Mouse (Mus musculus): ENCODE measurements around the gene Pcsk2. TPM values are rescaled to one million over a fixed set of nuclear protein-coding genes. Genes with fewer than 3 reads are reported as not detected.

Gene Pcsk2
- polyA plus RNA-seq, 1 experiment from 2014 or later = not detected

DNA sequence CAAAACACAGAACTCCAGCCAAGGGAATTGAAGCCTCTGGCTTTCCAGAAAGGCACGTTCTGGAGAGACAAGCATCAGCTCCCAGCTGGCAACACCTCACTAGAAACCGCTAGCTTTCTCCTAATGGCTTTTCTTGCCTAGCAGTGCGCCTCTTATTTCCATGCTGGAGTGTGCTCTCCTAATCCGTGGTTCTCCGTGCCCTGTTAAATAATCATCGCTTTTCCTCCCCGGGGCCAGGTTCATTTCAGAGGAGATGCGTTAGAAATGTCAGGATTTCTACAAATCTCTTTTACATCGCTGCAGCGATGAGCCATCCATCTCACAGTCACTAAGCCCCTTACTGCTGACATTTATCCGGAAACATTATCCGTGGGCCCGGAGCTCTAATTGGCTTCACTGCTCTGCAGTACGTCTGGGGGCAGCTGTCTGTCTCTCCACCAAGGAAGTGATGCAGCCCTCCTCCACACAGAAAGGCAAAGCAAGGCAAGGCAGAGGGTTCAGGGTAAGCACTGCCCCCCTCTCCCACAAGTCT, 150.1 kb downstream of the Pcsk2 start:
- H3K27ac ChIP-seq (ENCODE audit: low read depth) = no peak overlapping the region
- H3K4me2 ChIP-seq (ENCODE audit: low read depth, low read length) = no peak overlapping the region
- H3K9me3 ChIP-seq (ENCODE audit: low read length) = no peaks in the 10 kb centered on the region; the same call in 1 of the 2 replicates
- no peak for ATAC-seq
- no peaks in the 10 kb centered on the region for H3K27me3 ChIP-seq (ENCODE audit: insufficient read depth, low read length)
- TF ChIP-seq EP300 (IDR thresholded peaks at IDR 0.05; ENCODE audit: low read depth) (no peak), CTCF (IDR thresholded peaks at IDR 0.05; ENCODE audit: low read depth) (no peak)
- no peak overlapping the region for H3K9ac ChIP-seq (replicated peaks)
- H3K36me3 ChIP-seq (replicated peaks; ENCODE audit: insufficient read depth, low read length) = no peaks in the 10 kb centered on the region
- no peak overlapping the region for H3K4me3 ChIP-seq (ENCODE audit: low read depth, low read length)
- no peaks in the 10 kb centered on the region for H3K4me1 ChIP-seq (ENCODE audit: insufficient read depth)
- WGBS (ENCODE audit: insufficient replicate concordance) = 76% methylated on average over 14 of the region's 14 CpGs
- DNase-seq = no peak

DNA sequence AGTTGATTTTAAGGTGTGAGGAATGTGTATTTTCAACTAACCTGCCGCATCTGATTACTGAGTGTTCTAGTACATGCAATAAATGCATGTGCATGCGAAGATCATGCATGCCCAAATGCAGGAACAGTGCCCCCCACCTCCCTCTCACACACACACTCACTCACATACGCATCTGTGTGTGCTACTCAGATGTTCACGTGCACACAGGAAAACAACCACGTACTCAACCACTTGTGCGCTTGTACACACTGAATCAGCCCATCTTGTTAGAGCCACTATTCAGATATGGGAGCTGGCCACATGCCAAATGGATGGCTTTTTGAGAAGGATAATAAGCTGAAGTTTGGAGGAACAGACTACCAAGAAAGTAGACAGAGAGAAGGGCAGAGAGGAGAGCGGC, 150.7 kb downstream of the Pcsk2 start:
- no peak for DNase-seq
- Histone ChIP-seq H3K27me3 (ENCODE audit: insufficient read depth, low read length) (no peaks in the 10 kb centered on the region), H3K4me3 (ENCODE audit: low read depth, low read length) (no peak overlapping the region), H3K27ac (ENCODE audit: low read depth) (no peak overlapping the region), H3K4me2 (ENCODE audit: low read depth, low read length) (no peak overlapping the region), H3K9ac (replicated peaks) (no peak overlapping the region), H3K4me1 (ENCODE audit: insufficient read depth) (no peaks in the 10 kb centered on the region), H3K36me3 (replicated peaks; ENCODE audit: insufficient read depth, low read length) (no peaks in the 10 kb centered on the region), H3K9me3 (ENCODE audit: low read length) (no peaks in the 10 kb centered on the region; the same call in 1 of the 2 replicates)
- TF ChIP-seq CTCF (IDR thresholded peaks at IDR 0.05; ENCODE audit: low read depth) (no peak), EP300 (IDR thresholded peaks at IDR 0.05; ENCODE audit: low read depth) (no peak)
- no peak for ATAC-seq
- 77% methylated on average over 7 of the region's 7 CpGs for WGBS (ENCODE audit: insufficient replicate concordance)

DNA sequence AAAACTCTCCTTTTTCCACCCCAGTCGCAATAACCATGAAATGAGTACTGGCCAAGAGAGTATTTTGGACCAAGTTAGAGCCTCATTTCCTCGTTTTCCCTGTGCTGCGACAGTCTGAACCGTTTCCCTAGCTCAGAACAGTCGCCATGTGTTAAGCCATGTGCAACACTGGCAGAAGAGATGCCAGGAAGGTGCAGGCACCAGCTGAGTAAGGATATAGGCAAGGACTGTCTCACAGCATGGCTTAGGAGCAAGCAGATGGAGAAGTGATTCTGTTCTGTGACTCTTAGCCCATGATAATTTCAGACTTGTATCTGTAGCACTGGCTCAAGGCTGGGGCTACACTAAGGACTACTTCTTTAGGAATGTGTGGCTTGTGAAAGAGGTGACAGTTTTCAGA, 155.2 kb downstream of the Pcsk2 start:
- WGBS (ENCODE audit: insufficient replicate concordance) = 67% methylated on average over 5 of the region's 5 CpGs
- no peak for TF ChIP-seq EP300 (IDR thresholded peaks at IDR 0.05; ENCODE audit: low read depth)
- no peak for TF ChIP-seq CTCF (IDR thresholded peaks at IDR 0.05; ENCODE audit: low read depth)
- ATAC-seq (no peak), DNase-seq (no peak)
- Histone ChIP-seq H3K27ac (ENCODE audit: low read depth) (no peak overlapping the region), H3K36me3 (replicated peaks; ENCODE audit: insufficient read depth, low read length) (no peaks in the 10 kb centered on the region), H3K9me3 (ENCODE audit: low read length) (no peaks in the 10 kb centered on the region), H3K4me2 (ENCODE audit: low read depth, low read length) (no peak overlapping the region), H3K27me3 (ENCODE audit: insufficient read depth, low read length) (no peaks in the 10 kb centered on the region), H3K4me1 (ENCODE audit: insufficient read depth) (no peaks in the 10 kb centered on the region), H3K9ac (replicated peaks) (no peak overlapping the region), H3K4me3 (ENCODE audit: low read depth, low read length) (no peak overlapping the region)

DNA sequence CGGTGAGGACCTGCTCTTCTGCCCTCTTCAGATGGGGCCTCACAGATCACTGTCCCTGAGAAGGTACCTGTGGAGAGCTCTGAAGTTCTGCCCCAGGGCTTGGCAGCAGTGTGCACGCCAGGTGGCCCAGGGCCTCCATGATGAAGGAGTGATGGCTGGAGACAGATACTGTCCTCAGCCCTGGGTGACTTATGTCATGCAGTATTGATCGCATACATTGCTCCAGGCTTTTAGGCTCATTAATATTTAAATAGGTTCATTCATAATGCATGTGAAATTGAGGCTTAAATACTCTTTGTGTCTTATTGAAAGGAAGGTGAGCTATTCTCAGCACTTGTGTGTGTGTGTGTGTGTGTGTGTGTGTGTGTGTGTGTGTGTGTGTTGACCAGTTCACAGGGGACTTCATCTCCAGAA, 157.0 kb downstream of the Pcsk2 start:
- Histone ChIP-seq H3K4me1 (ENCODE audit: insufficient read depth) (no peaks in the 10 kb centered on the region), H3K9me3 (ENCODE audit: low read length) (no peaks in the 10 kb centered on the region), H3K9ac (replicated peaks) (no peak overlapping the region), H3K27me3 (ENCODE audit: insufficient read depth, low read length) (no peaks in the 10 kb centered on the region), H3K27ac (ENCODE audit: low read depth) (no peak overlapping the region), H3K4me3 (ENCODE audit: low read depth, low read length) (no peak overlapping the region), H3K36me3 (replicated peaks; ENCODE audit: insufficient read depth, low read length) (no peaks in the 10 kb centered on the region), H3K4me2 (ENCODE audit: low read depth, low read length) (no peak overlapping the region)
- TF ChIP-seq CTCF (IDR thresholded peaks at IDR 0.05; ENCODE audit: low read depth) (no peak), EP300 (IDR thresholded peaks at IDR 0.05; ENCODE audit: low read depth) (no peak)
- DNase-seq (no peak), ATAC-seq (no peak)
- WGBS (ENCODE audit: insufficient replicate concordance) = 67% methylated on average over 3 of the region's 3 CpGs

DNA sequence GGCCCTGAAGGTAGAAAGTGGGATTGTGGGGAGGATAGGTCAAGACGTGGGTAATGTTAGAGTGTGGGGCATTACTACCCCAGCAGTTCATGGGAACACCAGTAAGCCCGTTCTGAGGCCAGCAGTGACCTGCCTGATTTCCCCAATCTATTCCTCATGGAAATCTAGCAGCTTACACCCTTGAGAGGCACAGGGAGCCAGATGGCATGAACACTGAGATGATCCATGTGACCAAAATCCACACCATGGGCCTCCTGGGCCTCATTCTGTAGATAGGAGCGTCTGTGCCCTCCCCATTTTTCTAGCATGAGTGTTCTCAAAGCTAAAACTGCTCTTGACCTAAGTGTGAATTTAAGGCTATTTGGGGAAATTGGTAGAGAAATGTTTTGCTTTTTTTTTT, 162.2 kb downstream of the Pcsk2 start:
- Histone ChIP-seq H3K36me3 (replicated peaks; ENCODE audit: insufficient read depth, low read length) (no peaks in the 10 kb centered on the region), H3K4me3 (ENCODE audit: low read depth, low read length) (no peak overlapping the region), H3K4me2 (ENCODE audit: low read depth, low read length) (no peak overlapping the region), H3K9me3 (ENCODE audit: low read length) (no peaks in the 10 kb centered on the region), H3K27ac (ENCODE audit: low read depth) (no peak overlapping the region), H3K27me3 (ENCODE audit: insufficient read depth, low read length) (no peaks in the 10 kb centered on the region), H3K4me1 (ENCODE audit: insufficient read depth) (no peaks in the 10 kb centered on the region), H3K9ac (replicated peaks) (no peak overlapping the region)
- ATAC-seq = no peak
- WGBS (ENCODE audit: insufficient replicate concordance) = 68% methylated on average over 3 of the region's 3 CpGs
- TF ChIP-seq EP300 (IDR thresholded peaks at IDR 0.05; ENCODE audit: low read depth) = no peak
- DNase-seq = no peak

DNA sequence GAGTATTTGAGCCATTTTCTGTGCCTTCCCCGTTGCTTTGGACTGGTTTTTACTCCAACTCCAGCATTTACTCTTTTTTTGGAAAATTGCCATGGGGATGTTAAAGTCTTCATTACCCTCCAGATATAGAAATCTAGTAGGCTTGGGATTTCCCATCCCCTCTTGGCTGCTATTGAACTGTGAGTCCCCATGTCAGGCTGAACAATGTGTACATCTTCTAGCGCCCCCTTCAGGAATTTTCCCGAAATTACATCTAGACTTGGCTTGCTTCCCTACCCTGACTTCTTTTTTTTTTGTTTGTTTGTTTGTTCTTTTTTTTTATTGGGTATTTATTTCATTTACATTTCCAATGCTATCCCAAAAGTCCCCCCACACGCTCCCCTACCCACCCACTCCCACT, 163.3 kb downstream of the Pcsk2 start:
- H3K4me3 ChIP-seq (ENCODE audit: low read depth, low read length) = no peak overlapping the region
- TF ChIP-seq CTCF (IDR thresholded peaks at IDR 0.05; ENCODE audit: low read depth) (peak; percentile 28), EP300 (IDR thresholded peaks at IDR 0.05; ENCODE audit: low read depth) (no peak)
- no peak overlapping the region for H3K4me2 ChIP-seq (ENCODE audit: low read depth, low read length)
- H3K36me3 ChIP-seq (replicated peaks; ENCODE audit: insufficient read depth, low read length) = no peaks in the 10 kb centered on the region
- no peaks in the 10 kb centered on the region for H3K27me3 ChIP-seq (ENCODE audit: insufficient read depth, low read length)
- no peak overlapping the region for H3K27ac ChIP-seq (ENCODE audit: low read depth)
- H3K9ac ChIP-seq (replicated peaks) = no peak overlapping the region
- H3K4me1 ChIP-seq (ENCODE audit: insufficient read depth) = no peaks in the 10 kb centered on the region
- DNase-seq = no peak
- H3K9me3 ChIP-seq (ENCODE audit: low read length) = no peaks in the 10 kb centered on the region
- ATAC-seq = no peak
- 27% methylated on average over 4 of the region's 4 CpGs for WGBS (ENCODE audit: insufficient replicate concordance)

DNA sequence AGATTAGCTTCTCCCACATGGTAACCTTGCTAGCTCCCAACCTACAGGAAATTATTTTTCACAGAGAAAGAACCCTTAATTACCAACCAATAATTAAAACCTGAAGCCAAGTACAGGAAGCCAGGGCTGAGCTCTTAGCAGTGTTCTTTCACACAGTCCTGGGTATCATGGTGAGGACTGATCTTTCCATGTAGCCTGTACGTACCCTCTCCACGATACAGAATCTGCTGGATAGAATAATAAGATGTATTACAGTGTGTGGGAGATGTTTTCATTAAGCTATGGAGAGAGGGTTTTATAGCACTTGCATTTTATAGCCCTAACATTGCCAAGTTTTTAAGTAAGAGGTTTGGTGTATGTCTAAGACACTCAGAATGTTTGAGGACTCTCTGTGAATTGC, 164.0 kb downstream of the Pcsk2 start:
- Histone ChIP-seq H3K36me3 (replicated peaks; ENCODE audit: insufficient read depth, low read length) (no peaks in the 10 kb centered on the region), H3K4me3 (ENCODE audit: low read depth, low read length) (no peak overlapping the region), H3K27me3 (ENCODE audit: insufficient read depth, low read length) (no peaks in the 10 kb centered on the region), H3K9me3 (ENCODE audit: low read length) (no peaks in the 10 kb centered on the region), H3K4me2 (ENCODE audit: low read depth, low read length) (no peak overlapping the region), H3K9ac (replicated peaks) (no peak overlapping the region), H3K27ac (ENCODE audit: low read depth) (no peak overlapping the region), H3K4me1 (ENCODE audit: insufficient read depth) (no peaks in the 10 kb centered on the region)
- ATAC-seq (no peak), DNase-seq (no peak)
- WGBS (ENCODE audit: insufficient replicate concordance) = 67% methylated on average over 2 of the region's 2 CpGs
- TF ChIP-seq CTCF (IDR thresholded peaks at IDR 0.05; ENCODE audit: low read depth) (no peak), EP300 (IDR thresholded peaks at IDR 0.05; ENCODE audit: low read depth) (no peak)
